Mouse (Mus musculus) thymus, postnatal 0 days (tissue): ENCODE data around the gene Sel1l. TPM values are rescaled to one million over a fixed set of nuclear protein-coding genes. Genes with fewer than 3 reads are reported as not detected.

Source experiments
- DNase-seq: peaks from one replicate; pipeline ENCODE4 v3.0.0-alpha.2; 2015; ENCODE audit warnings: low spot score
- microRNA-seq: library from miRNA; unstranded; fragments of <30 nt; microRNA quantifications from one replicate; pipeline ENCODE4, GENCODE M21; 2016; ENCODE audit warnings: borderline number of aligned reads
- polyA plus RNA-seq: library from polyadenylated mRNA; unstranded; fragments of >200 nt; fragmentation: Nextera tagmentation; extraction: Ambion mirVana; gene quantifications from 2 replicates; pipeline ENCODE4 v1.2.1, GENCODE M21; 2015

The Sel1l gene
- polyA plus RNA-seq, 1 experiment from 2014 or later = 61.0 TPM

DNA sequence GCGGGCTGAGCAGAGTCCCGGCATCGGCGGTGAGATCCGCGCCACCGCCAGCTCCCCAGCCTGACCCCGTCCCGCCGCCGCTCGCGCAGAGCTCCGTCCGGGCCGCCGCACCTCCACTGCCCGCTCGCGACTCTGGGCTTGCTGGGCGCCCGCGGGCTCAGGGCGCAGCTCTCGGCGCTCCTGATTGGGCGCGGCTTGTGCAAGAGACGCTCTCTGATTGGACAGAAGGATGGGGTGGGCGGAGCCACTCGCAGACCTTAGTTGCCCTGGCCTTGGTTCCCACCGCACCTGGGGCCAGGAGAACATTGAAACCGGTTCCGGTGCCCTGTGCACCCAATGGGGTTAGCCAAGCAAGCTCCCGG lies 70.0 kb downstream of the Sel1l start:
- DNase-seq = peak; percentile 87

DNA sequence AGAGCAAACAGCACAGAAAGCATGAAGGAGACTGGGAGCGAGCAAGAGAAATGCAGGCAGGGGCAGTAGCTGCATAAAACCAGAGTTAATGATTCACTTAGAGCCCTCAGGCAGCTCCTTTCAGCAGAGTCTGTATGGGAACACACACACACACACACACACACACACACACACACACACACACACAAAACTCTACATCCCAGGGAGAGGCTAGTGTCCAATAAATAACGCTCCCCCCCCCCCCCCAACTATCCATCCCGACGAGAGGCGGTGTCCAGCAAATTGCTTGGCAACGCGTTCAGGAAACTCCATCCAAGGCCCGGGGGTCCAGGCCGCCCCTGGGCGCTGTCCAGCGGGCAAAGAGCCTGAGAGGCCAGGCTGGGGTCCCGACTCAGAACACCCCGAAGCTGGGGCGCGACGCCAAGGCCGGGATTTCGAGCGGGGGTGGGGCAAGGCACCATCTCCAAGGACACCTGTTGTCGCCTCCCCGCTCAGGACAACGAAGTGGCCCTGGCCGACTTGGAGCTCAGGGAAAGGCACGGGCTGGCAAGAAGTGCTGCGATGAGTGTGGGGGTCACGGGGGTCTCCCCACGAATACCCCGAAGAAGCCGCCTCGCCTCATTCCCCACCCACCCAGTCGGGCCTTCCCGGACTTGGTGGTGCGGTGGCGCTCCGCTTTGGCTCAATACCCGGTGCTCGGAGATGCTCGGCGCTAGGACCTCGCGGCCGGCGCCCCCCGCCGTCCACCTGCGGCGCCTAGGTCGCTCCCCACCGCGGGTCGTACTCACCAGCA lies 70.5 kb downstream of the Sel1l start:
- DNase-seq = no peak

DNA sequence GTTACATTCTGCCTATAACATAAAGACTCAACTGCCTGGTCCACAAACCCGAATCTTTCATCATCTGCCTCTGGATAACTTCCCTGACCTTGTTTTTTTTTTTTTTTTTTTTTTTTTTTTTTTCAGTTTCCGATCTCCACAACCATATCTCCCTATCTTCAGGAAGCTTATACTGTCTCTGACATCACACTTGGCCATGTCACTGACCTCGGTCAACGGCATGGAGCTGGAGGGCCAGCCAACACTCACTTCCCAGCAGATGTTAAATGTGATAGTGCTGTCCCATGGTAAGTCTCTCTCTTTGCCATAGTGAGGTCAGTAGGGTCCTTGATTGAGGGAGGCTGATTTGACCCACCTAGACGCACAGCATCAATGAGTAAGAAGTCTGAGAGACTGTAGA lies 72.6 kb downstream of the Sel1l start:
- DNase-seq = no peak

DNA sequence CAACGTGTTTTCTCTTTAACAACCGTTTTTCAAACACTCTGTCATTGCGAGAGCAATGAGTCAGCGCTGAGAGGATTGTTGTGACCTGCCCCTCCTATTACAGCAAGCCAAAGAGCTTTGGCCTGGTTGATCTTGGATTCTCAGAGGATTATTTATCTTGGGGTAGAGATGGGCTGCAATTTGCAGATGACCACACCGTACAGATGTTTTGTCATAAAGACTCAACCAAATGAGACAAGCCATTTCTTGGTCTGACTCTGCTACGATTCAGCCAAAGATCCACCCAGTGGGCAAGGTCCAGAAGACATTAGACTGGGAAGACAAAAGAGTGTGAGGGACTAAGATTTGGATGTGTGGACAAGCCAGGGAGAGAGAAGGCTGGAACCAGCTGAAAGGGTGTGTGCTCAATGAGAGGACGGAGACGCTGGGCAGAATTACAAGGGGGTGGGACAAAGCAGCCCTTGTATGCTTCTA lies 74.1 kb downstream of the Sel1l start:
- DNase-seq = peak; percentile 20

DNA sequence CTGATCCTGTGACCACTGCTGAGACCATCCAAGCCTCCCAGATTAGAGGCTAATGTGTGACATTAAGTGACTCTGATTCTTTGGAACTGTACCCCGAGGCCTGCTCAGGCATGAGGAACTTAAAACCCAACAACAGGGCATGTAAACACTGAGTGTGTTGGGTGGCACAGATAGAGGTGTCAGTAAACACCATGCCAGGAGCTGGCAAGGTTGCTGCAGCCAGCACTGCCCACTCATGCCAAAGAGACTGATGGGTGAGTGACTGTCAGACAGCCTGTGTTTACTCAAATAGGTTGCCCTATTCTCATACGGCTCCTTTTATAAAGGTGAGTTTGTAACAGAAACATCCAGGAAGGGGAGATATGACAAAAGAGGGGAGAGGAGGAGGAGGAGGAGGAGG lies 80.1 kb downstream of the Sel1l start:
- DNase-seq = no peak

DNA sequence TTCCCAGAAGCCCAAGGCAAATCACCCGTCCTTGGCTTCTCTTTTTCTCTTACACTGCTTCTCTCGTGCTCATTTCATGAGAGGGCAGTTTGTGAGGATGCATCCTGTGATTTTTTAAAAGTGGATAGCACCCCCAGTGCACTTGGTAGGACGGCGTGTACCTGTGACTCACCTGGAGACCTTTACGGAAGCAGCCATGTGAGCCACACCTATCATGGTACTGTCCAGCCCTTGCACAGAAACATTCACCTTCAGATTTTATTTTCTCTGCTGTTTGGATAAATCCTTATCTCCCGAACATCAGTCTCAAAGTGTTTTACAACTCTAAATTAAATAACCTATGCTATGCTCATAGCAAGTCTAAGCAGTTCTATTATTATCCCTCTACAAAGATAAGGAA lies 80.8 kb downstream of the Sel1l start:
- no peak for DNase-seq

DNA sequence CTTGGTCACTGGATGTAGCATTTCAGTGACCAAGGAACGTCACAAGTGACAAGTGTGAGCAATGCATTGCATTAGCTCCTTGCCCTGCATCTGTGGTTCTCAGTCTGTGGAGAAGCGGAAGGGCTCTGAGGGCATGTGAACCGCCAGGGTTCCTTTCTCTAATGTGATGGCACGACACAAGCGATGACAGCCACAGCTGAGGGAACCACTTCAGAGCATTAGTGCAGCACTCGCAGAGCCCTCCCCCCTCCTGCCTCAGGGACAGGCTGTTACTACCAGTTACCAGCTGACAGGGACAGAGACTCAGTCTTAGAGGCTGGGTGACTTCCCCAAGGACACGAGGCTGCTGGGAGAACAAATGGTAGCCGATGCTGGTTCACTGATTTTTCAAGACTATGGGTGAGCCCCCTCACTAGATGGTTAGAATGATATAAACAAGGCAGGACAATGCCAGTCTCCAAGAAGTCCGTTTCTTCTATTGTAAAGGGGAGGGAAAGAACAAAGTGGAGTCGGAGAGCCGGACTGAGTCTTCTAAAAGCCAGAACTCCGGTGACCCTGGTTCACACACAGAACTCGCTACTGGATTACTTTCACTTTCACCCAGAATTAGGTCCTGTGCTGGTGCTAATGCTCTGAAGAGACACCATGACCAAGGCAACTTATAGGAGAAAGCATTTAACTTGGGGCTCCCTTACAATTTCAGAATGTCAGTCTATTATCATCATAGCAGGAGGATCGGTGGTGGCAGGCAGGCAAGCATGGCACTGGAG lies 82.4 kb downstream of the Sel1l start:
- peak; percentile 76 for DNase-seq

DNA sequence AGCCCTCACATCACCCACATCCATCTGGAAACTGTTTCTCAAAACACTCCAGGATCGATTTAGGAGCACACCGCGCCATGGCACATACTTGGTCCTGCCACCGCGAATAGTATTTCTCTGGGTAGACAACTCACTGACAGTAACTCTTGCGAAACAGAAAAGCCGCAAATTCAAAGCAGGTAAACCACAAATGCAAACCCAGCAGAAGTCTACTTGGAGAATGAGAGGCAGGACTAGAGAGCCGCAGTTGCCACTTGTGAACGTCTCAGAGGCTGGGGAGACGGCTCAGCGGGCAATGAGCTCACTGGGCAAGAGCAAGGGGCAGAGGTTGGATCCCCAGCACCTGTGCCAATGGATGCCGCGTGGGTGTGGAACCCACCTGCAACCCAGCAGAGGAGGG lies 83.5 kb downstream of the Sel1l start:
- peak; percentile 58 for DNase-seq

DNA sequence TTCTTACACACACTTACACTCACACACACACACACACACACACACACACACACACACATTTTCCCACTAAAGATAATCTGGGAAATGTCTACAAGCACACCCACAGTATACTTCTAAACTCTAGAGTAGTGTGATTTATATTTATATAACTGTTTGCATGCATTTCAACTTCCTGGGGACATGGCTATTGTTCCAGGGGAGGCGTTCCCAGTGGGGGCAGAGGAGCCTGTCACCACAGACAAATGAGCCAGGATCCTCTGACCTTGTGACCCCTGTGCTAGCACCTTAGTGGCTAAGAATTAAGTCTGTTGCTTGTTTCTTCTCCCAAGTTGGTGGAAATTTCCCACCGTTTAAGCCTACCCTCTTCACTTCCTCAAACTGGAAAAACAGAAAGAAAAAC lies 83.9 kb downstream of the Sel1l start:
- DNase-seq = no peak

DNA sequence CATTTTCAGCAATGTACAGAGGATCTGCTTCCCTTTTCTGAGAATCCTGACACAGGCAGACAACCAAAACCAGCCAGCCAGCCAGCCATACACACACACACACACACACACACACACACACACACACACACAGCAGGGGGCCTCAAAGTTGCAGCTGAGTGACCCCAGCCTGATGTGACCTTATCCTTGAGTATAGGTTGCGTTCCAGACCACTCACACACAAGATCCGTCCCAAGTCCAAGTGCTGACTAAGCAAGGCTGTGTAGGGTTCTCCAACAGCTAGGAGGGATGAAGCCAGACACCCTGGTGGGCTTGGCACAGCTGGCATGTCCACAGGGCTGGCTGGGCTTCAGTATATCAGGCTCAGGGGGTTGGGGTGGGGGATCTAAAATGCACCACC lies 84.5 kb downstream of the Sel1l start:
- no peak for DNase-seq

DNA sequence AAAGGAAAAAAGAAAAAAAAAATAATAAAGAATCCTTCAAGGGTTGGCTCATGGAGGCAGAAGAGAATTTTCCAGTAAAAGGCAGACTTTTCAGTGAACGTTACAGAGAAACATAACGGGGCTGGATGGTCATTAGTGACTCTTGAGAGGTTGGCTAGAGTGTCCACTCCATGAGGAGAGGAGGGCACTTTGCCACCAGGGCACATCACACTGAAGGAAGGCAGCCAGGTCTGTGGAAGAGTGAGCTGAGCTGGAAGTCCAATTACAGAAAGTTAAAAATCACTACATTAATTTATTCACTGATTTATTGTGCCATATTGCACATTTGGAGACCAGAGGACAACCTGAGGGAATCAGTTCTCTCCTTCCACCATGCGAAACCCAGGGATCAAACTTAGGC lies 89.1 kb downstream of the Sel1l start:
- no peak for DNase-seq

DNA sequence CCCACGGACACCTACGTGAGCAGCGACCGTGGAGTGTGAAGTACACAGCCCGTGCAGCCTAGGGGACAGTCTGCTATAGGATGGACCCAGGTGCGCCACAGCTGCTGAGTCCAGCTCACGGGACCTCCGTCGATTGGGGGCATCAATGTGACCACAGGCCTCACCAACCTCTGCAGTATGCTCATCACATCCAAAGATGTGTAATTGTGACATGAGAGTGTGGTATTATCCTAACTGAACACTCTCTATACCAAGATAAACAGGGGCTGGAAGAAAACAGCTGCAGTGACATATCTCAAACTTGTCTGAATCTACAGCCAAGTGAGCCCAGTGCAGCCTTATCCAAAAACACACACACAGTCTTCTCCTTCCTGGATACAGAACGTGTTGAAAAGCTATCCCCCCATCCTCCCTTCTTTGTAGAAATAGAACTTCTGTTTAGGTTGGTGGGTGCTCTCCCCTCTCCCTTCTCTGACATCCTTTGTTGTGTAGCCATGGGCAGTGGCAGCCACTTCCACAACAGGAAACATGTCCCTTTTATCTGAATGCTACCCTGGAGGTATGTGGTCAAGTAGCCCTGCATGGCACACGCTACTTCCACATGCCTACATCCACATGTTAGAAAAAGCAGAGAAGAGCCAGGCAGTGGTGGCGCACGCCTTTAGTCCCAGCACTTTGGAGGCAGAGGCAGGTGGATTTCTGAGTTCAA lies 90.9 kb downstream of the Sel1l start:
- DNase-seq = no peak

DNA sequence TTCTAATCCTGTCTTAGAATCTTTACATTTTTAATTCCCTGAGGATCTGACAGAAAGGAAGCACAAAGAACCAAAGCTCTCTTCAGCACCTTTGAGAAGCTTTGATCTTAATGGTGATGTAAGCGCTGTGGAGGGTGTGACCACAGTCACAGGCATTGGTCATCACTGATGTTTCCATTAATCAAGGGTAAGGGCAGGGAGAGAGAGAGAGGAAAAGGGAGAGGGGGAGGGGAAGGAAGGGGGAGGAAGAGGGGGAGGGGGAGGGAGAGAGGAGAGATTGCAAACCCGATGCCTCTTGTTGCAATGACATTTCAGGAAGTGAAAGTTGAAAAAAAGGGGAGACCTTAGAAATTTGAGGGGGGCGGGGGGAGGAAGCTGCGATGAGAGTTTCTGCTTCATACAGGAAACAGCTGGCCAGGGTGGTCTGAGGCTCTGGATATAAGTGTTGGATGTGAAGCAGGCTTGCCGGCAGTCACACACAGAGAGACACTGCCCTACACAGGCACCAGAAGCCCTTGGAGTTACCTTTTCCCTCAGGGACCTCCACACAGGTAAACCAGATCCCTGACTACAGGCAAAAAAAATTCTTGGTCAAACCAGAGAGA lies 92.3 kb downstream of the Sel1l start:
- peak; percentile 82 for DNase-seq

Small RNAs within 50 kb of the gene (microRNA-seq; reads per million reads assigned to microRNA genes)
- not detected for gene Gm22015

Other genes starting within 250 kb of the Sel1l start
- gene Ston2, start 60.8 kb downstream of the Sel1l start, polyA plus RNA-seq = 7.6 and 7.9 TPM in 2 replicates